Mouse (Mus musculus) hindbrain, embryonic 15.5 days (tissue): ENCODE data around the gene Tnfrsf1b. TPM values are rescaled to one million over a fixed set of nuclear protein-coding genes. Genes with fewer than 3 reads are reported as not detected.
"Not testable (repeated sequence)": the region's sequence is repeated elsewhere in the genome, so short reads cannot be mapped to it uniquely, and the experiment has no call there.

Experiments used
- ATAC-seq: fragments of 200-750 bp; cut with Nextera tagmentation; 2 replicates; pipeline ENCODE4 v1.8.0; 2017; ENCODE audit warnings: low read depth, moderate number of reproducible peaks, moderate TSS enrichment; ENCODE audit not compliant: low FRiP score
- H3K27ac ChIP-seq: fragments of 300-500 bp; sonication (generic); replicated peaks from 2 replicates; pipeline ENCODE4 v1.5.1; 2015; ENCODE audit warnings: mild to moderate bottlenecking, inconsistent platforms
- H3K27me3 ChIP-seq: fragments of 300-500 bp; sonication (generic); 2 replicates; pipeline ENCODE4 v1.6.1; 2015; ENCODE audit warnings: control low read depth, inconsistent platforms
- H3K36me3 ChIP-seq: fragments of 300-500 bp; sonication (generic); 2 replicates; pipeline ENCODE4 v1.6.1; 2015; ENCODE audit warnings: control low read depth, inconsistent platforms
- H3K4me1 ChIP-seq: fragments of 300-500 bp; sonication (generic); replicated peaks from 2 replicates; pipeline ENCODE4 v1.6.1; 2015; ENCODE audit warnings: control low read depth, inconsistent platforms
- H3K4me2 ChIP-seq: fragments of 300-500 bp; sonication (generic); 2 replicates; pipeline ENCODE4 v1.6.1; 2015; ENCODE audit warnings: moderate library complexity, mild to moderate bottlenecking, inconsistent platforms
- H3K4me3 ChIP-seq: fragments of 300-500 bp; sonication (generic); 2 replicates; pipeline ENCODE4 v1.5.1; 2015; ENCODE audit warnings: mild to moderate bottlenecking, inconsistent platforms
- H3K9ac ChIP-seq: fragments of 300-500 bp; sonication (generic); 2 replicates; pipeline ENCODE4 v1.6.1; 2015; ENCODE audit warnings: inconsistent platforms
- H3K9me3 ChIP-seq: fragments of 300-500 bp; sonication (generic); 2 replicates; pipeline ENCODE4 v1.6.1; 2016; ENCODE audit warnings: control low read depth, inconsistent platforms
- WGBS: fragments of 180-500 bp; shearing (Covaris S2); methylation state at CpG from one replicate; pipeline ENCODE4 v1.1.7; 2015; 5-methylcytosine and 5-hydroxymethylcytosine counted together
- polyA plus RNA-seq: library from polyadenylated mRNA; unstranded; fragments of >200 nt; fragmentation: Nextera tagmentation; extraction: Ambion mirVana; gene quantifications from 2 replicates; pipeline ENCODE4 v1.2.1, GENCODE M21; 2015

The Tnfrsf1b gene
- polyA plus RNA-seq, 1 experiment from 2014 or later, result 3.8 TPM

DNA sequence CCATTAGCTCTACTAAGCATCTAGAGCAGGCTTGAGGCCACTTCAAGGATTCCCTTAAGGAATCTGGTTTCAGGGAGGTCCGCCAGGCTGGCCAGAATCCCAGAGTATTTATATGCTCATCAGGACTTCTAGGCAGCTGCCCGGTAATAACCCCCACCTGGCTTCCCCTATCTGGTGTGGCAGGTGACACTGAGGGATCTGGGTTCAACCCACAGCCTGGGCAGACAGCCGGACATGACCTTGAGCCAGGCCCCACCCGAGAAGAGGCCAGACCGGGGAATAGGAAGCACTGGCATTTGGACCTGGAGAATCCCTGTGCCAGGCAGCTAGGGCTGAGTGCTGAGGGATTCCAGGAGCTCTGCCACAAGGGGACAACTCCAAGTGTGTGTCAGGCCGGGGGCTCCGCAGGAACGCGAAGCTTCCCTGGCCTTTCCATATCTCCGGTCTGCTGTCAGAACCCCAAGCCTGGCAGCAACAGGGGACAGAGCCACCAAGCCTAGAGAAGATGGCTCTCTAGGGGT is 52.6 kb downstream of the Tnfrsf1b start:
- WGBS, result under 1% methylated on average over 10 of the region's 10 CpGs

DNA sequence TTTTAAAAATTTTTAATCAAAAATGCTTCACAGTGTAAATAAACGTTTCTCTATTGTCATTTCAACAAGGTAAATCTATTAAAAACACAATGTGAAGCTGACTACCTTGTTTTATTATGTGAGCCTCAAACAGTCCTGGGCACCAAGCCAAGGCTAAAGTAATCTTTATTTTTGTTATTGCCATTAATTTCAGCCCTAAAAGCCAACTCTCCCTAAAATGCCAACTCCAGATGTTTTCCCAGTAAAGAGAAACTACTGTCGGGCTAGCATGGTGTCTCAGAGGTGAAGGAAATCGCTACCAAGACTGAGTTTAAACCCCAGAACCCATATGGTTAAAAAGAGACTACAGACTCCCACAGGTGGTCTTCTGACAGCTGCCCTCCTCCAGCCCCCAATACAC is 53.3 kb downstream of the Tnfrsf1b start:
- Histone ChIP-seq H3K9ac (peak overlapping the region; percentile 79; the same call in 1 of the 2 replicates), H3K27ac (0 out of 2 replicates have a peak overlapping the region, but pooled peaks have one; percentile 81), H3K4me3 (peak overlapping the region; percentile 89), H3K27me3 (no peaks in the 10 kb centered on the region), H3K9me3 (no peaks in the 10 kb centered on the region), H3K36me3 (peaks cover 14% of the 10 kb centered on the region; the same call in 1 of the 2 replicates), H3K4me1 (peaks cover 20% of the 10 kb centered on the region), H3K4me2 (peak overlapping the region; percentile 88)
- WGBS, result 57% methylated on average over 3 of the region's 3 CpGs
- no peak for ATAC-seq

More for the DNA sequence above, 52.6 kb downstream of the Tnfrsf1b start:
- H3K9ac ChIP-seq, result peak overlapping the region; percentile 79
- H3K9me3 ChIP-seq, result no peaks in the 10 kb centered on the region
- ATAC-seq, result peak; percentile 43
- peak overlapping the region; percentile 89 for H3K4me3 ChIP-seq
- peak overlapping the region; percentile 88 for H3K4me2 ChIP-seq
- H3K27me3 ChIP-seq, result no peaks in the 10 kb centered on the region
- H3K36me3 ChIP-seq, result peaks cover 12% of the 10 kb centered on the region; the same call in 1 of the 2 replicates
- H3K27ac ChIP-seq, result peak overlapping the region; percentile 81
- peaks cover 20% of the 10 kb centered on the region for H3K4me1 ChIP-seq

DNA sequence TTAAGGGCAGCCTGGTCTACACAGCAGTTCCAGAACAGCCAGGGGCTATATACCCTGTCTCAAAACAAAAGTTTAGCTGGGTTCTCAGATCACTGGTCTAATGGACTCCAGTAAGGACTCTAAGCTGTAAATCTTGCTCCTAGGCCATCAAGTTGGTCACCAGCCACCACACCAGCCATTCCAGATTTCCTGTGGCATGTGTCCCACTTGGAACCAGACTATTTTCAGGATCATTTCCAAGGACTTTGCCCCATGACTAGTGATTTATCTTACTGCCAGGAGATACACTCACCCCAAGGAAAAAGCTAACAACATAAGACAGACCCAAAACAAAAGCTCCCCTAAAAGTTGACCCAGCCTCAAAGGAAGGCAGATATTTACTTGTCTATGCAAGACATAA is 54.0 kb downstream of the Tnfrsf1b start:
- Histone ChIP-seq H3K27ac (no peak overlapping the region), H3K4me2 (peak overlapping the region; percentile 88; the same call in 1 of the 2 replicates), H3K9ac (no peak overlapping the region), H3K36me3 (peaks cover 14% of the 10 kb centered on the region; the same call in 1 of the 2 replicates), H3K27me3 (no peaks in the 10 kb centered on the region), H3K9me3 (no peaks in the 10 kb centered on the region), H3K4me3 (no peak overlapping the region), H3K4me1 (peaks cover 20% of the 10 kb centered on the region)
- no peak for ATAC-seq

DNA sequence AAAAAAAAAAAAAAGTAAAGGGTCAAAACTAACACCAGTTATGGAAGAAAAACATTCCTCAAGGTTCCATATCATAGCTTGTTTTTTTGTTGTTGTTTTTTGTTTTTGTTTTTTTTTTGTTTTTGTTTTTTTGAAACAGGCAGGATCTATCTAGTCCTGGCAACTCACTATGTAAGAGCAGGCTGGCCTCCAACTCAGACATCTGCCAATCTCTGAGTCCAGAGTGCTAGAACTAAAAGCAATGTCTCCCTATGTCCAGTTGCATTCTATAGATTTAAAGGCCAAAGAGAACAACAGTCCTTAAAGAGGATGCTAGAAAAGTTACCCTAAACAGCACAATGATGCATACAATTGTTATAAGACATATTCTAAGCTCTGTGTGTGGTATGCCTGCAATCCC is 58.1 kb downstream of the Tnfrsf1b start:
- Histone ChIP-seq H3K9ac (no peak overlapping the region), H3K4me3 (no peak overlapping the region), H3K9me3 (no peaks in the 10 kb centered on the region), H3K27ac (no peak overlapping the region), H3K4me1 (peaks cover 13% of the 10 kb centered on the region), H3K27me3 (no peaks in the 10 kb centered on the region), H3K4me2 (no peak overlapping the region), H3K36me3 (peaks cover 47% of the 10 kb centered on the region)
- no peak for ATAC-seq

DNA sequence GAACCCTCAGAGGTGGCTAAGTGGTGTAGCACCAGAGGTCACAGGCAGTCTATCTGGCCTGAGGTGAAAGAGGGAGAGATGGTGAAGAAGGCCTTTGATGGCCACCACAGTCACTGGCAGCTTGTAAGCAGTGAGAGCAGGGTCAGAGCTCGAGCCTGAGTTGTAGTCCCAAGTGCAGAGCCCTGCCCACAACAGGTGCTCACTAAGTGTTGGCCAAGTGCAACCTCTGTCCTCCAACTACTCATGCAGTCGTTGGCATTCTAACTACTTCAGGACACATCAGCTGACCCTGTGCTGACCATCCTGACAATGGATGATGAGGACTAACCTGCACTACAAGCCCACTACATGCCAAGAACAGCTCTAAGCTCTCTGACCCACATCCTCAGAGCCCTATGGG is 59.1 kb downstream of the Tnfrsf1b start:
- H3K27me3 ChIP-seq, result no peaks in the 10 kb centered on the region
- peaks cover 55% of the 10 kb centered on the region for H3K36me3 ChIP-seq
- no peak overlapping the region for H3K4me3 ChIP-seq
- H3K27ac ChIP-seq, result no peak overlapping the region
- H3K9ac ChIP-seq, result no peak overlapping the region
- H3K4me2 ChIP-seq, result no peak overlapping the region
- ATAC-seq, result no peak
- WGBS, result 88% methylated on average over 2 of the region's 2 CpGs
- H3K9me3 ChIP-seq, result no peaks in the 10 kb centered on the region
- H3K4me1 ChIP-seq, result peaks cover 4% of the 10 kb centered on the region

DNA sequence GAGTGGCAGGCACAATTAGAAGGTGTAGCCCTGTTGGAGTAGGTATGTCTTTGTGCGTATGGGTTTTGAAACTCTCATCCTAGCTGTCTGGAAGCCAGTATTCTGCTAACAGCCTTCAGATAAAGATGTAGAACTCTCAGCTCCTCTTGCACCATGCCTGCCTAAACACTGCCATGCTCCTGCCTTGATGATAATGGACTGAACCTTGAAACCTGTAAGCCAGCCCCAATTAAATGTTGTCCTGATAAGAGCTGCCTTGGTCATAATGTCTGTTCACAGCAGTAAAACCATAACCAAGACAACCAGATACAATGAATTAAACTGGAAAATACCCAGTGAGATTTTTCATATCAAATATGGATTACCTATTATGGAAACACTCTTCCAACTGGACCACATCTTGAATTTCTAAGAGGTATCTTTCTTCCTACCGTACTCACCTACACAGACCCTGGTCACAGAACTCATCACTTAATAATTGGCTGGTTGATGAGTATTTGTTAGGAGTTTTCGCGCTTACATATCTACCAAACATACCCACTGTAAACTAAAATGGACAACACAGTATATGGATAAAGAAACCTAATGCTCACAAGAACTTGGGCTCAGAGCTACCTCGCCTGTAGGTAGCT is 67.6 kb downstream of the Tnfrsf1b start:
- H3K27ac ChIP-seq, result no peak overlapping the region
- WGBS, result 99% methylated on average over 5 of the region's 5 CpGs
- no peaks in the 10 kb centered on the region for H3K27me3 ChIP-seq
- H3K9me3 ChIP-seq, result no peaks in the 10 kb centered on the region
- peaks cover 64% of the 10 kb centered on the region for H3K36me3 ChIP-seq
- no peaks in the 10 kb centered on the region for H3K4me1 ChIP-seq
- H3K9ac ChIP-seq, result no peak overlapping the region
- H3K4me3 ChIP-seq, result no peak overlapping the region
- H3K4me2 ChIP-seq, result no peak overlapping the region
- no peak for ATAC-seq

DNA sequence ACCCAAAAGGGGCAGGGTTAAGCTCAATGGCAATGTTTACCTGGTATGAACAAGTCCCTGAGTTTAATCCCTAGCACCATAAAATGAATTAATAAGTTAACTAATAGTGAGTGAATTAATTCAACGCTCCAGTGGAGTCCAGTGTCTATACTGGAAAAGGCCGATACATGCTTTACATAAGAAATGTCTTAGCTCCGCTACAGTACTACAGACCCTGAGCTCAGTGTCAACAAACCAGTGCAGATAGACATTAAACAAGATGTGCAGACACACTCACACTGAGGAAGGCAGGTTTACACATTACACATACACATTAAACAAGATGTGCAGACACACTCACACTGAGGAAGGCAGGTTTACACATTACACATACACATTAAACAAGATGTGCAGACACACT is 81.1 kb downstream of the Tnfrsf1b start:
- H3K9me3 ChIP-seq, H3K4me3 ChIP-seq, H3K27me3 ChIP-seq, H3K27ac ChIP-seq, ATAC-seq, H3K4me1 ChIP-seq, H3K9ac ChIP-seq, H3K4me2 ChIP-seq: not testable (repeated sequence)
- peaks cover 82% of the 10 kb centered on the region for H3K36me3 ChIP-seq
- 94% methylated on average over 3 of the region's 3 CpGs for WGBS

DNA sequence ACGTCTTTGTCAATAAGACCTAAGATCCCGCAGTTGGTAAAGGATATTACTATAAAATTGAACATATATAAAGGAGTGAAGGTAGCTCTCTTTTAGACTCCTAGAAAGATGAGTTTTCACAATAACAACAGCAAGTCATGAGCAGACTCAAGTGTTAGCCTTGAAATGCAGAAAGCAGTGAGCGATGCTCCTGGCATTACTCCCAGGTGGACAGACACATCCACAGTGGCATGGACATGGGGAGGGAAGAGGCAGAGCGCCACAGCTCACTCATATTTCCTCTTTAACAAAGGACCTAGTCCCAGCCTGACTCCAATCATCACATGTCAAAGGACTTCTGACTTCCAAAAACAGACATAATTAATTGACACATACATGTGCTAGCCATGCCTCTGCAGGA is 82.6 kb downstream of the Tnfrsf1b start:
- Histone ChIP-seq H3K9ac (no peak overlapping the region), H3K9me3 (no peaks in the 10 kb centered on the region), H3K27me3 (no peaks in the 10 kb centered on the region), H3K4me2 (no peak overlapping the region), H3K27ac (no peak overlapping the region), H3K4me1 (no peaks in the 10 kb centered on the region), H3K36me3 (peaks cover 82% of the 10 kb centered on the region), H3K4me3 (no peak overlapping the region)
- WGBS, result 96% methylated on average over 4 of the region's 4 CpGs
- ATAC-seq, result no peak

Other genes starting within 250 kb of the Tnfrsf1b start
- gene Vps13d, start 51.9 kb downstream of the Tnfrsf1b start, polyA plus RNA-seq, result 10.2 and 11.2 TPM in 2 replicates
- gene Tnfrsf8, start 68.3 kb upstream of the Tnfrsf1b start, polyA plus RNA-seq, result 0.29 and 0.58 TPM in 2 replicates